Mouse (Mus musculus): ENCODE results near the gene Fzr1.

DNA sequence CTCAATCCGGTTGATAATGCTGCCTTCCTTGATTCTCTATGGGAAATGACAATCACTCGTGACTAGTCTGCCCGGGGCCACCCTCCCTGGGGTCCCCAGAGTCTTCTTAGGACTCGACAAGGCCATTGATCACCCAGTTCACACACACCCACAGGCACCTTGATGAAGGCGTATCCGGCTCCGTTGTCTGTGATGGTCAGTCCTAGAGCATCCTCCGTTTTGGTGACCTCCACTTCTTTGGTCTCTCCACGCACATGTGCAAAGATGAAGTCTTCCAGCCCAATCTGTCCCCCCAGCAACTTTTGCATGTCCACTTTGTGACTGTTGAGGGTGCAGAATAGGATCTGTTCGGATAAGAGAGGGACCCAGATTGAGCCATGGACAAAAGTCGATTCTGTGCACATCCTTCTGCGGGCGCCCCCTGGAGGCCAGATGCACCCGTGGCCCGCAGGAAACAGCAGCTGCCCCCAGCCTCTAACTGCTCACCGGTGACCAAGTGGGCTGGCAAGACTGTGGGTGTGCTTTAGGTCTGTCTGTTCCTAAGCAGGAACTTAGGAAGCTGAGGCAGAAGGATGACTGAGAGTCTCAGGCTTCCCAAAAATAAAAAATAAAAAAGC lies 36.9 kb downstream of the Fzr1 start:
- TF ChIP-seq CTCF (conservative IDR thresholded peaks at IDR 0.05; ENCODE audit: low read length): peak; percentile 88
- no peak for TF ChIP-seq POU5F1 (IDR thresholded peaks at IDR 0.05; ENCODE audit: borderline replicate concordance, low read length)
- no peak for TF ChIP-seq NANOG (IDR thresholded peaks at IDR 0.05; ENCODE audit: borderline replicate concordance, low read length)
